Mouse (Mus musculus) heart, embryonic 11.5 days (tissue): ENCODE measurements around the gene Gm10717. TPM values are rescaled to one million over a fixed set of nuclear protein-coding genes. Genes with fewer than 3 reads are reported as not detected.
"Not testable (repeated sequence)": the region's sequence is repeated elsewhere in the genome, so short reads cannot be mapped to it uniquely, and the experiment has no call there.

Experiments used
- ATAC-seq: fragments of 200-750 bp; cut with Nextera tagmentation; replicated peaks from 2 replicates; pipeline ENCODE4 v1.8.0; 2017; ENCODE audit warnings: moderate library complexity; ENCODE audit not compliant: insufficient number of reproducible peaks, low FRiP score, low TSS enrichment
- H3K27ac ChIP-seq: fragments of 300-500 bp; sonication (generic); 2 replicates; pipeline ENCODE4 v1.5.1; 2014; ENCODE audit warnings: mild to moderate bottlenecking, low read depth, low read length
- H3K27me3 ChIP-seq: fragments of 300-500 bp; sonication (generic); 2 replicates; pipeline ENCODE4 v1.6.1; 2014; ENCODE audit warnings: mild to moderate bottlenecking, low read length, mixed read lengths; ENCODE audit not compliant: control insufficient read depth, insufficient read depth
- H3K36me3 ChIP-seq: fragments of 300-500 bp; sonication (generic); 2 replicates; pipeline ENCODE4 v1.6.1; 2014; ENCODE audit warnings: mild to moderate bottlenecking, low read length, moderate library complexity, mixed read lengths; ENCODE audit not compliant: control insufficient read depth, insufficient read depth
- H3K4me1 ChIP-seq: fragments of 300-500 bp; sonication (generic); 2 replicates; pipeline ENCODE4 v1.6.1; 2014; ENCODE audit warnings: low read length; ENCODE audit not compliant: control insufficient read depth, insufficient read depth
- H3K4me2 ChIP-seq: fragments of 300-500 bp; sonication (generic); 2 replicates; pipeline ENCODE4 v1.6.1; 2014; ENCODE audit warnings: mild to moderate bottlenecking, moderate library complexity
- H3K4me3 ChIP-seq: fragments of 300-500 bp; sonication (generic); 2 replicates; pipeline ENCODE4 v1.5.1; 2014; ENCODE audit warnings: low read depth, low read length
- H3K9ac ChIP-seq: fragments of 300-500 bp; sonication (generic); 2 replicates; pipeline ENCODE4 v1.6.1; 2014; ENCODE audit warnings: mild to moderate bottlenecking, low read depth, low read length, moderate library complexity
- H3K9me3 ChIP-seq: fragments of 300-500 bp; sonication (generic); replicated peaks from 2 replicates; pipeline ENCODE4 v1.6.1; 2016; ENCODE audit warnings: low read length; ENCODE audit not compliant: control insufficient read depth
- WGBS: fragments of 180-500 bp; shearing (Covaris S2); extraction: QIAGEN DNeasy Blood & Tissue Kit; methylation state at CpG from one replicate; pipeline ENCODE4 v1.1.7; 2014; ENCODE audit not compliant: insufficient replicate concordance; 5-methylcytosine and 5-hydroxymethylcytosine counted together
- polyA plus RNA-seq: library from polyadenylated mRNA; unstranded; fragments of >200 nt; fragmentation: Nextera tagmentation; extraction: Ambion mirVana; gene quantifications from 2 replicates; pipeline ENCODE4 v1.2.1, GENCODE M21; 2014

Gene Gm10717
- polyA plus RNA-seq, 1 experiment from 2014 or later, result not detected

GRCm38 (mm10) chr9:3009331-3009730 is 15.9 kb upstream of the Gm10717 start:
- H3K9me3 ChIP-seq, H3K36me3 ChIP-seq, H3K4me3 ChIP-seq, H3K9ac ChIP-seq, H3K27me3 ChIP-seq, H3K4me2 ChIP-seq, H3K4me1 ChIP-seq, H3K27ac ChIP-seq: not testable (repeated sequence)
- WGBS, result no CpG with 5 or more reads among the region's 5 CpGs
- peak; percentile 55 for ATAC-seq

DNA sequence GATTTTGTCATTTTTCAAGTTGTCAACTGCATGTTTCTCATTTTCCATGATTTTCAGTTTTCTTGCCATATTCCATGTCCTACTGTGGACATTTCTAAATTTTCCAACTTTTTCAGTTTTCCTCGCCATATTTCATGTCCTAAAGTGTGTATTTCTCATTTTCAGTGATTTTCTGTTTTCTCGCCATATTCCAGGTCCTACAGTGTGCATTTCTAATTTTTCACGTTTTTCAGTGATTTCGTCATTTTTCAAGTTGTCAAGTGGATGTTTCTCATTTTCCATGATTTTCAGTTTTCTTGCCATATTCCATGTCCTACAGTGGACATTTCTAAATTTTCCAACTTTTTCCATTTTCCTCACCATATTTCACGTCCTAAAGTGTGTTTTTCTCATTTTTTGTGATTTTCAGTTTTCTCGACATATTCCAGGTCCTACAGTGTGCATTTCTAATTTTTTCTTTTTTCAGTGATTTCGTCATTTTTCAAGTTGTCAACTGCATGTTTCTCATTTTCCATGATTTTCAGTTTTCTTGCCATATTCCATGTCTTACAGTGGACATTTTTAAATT is 13.1 kb upstream of the Gm10717 start:
- not testable (repeated sequence) for H3K27me3 ChIP-seq, H3K36me3 ChIP-seq, H3K4me1 ChIP-seq, H3K27ac ChIP-seq, H3K9me3 ChIP-seq, H3K4me2 ChIP-seq, H3K9ac ChIP-seq, H3K4me3 ChIP-seq
- WGBS, result 86% methylated on average over 2 of the region's 7 CpGs
- ATAC-seq, result 0 out of 2 replicates have a peak, but pooled peaks have one; percentile 8

- not testable (repeated sequence) for H3K36me3 ChIP-seq, H3K9ac ChIP-seq, H3K9me3 ChIP-seq, H3K4me3 ChIP-seq, H3K4me2 ChIP-seq, H3K27ac ChIP-seq, H3K27me3 ChIP-seq, H3K4me1 ChIP-seq
- ATAC-seq, result peak; percentile 56; the same call in 1 of the 2 replicates
- WGBS, result no CpG with 5 or more reads among the region's 11 CpGs
These were observed 12.4 kb upstream of the Gm10717 start, which contains the start of gene Gm10721 for GRCm38 (mm10) chr9:3012733-3013279. Gene Gm10721, plus strand, starts transcription at chr9:3013140.

- WGBS, result 55% methylated on average over 4 of the region's 9 CpGs
- H3K27me3 ChIP-seq, H3K27ac ChIP-seq, H3K4me1 ChIP-seq, H3K4me2 ChIP-seq, H3K9ac ChIP-seq, H3K36me3 ChIP-seq, ATAC-seq, H3K9me3 ChIP-seq, H3K4me3 ChIP-seq: not testable (repeated sequence)
These were observed 9.9 kb upstream of the Gm10717 start, which contains the start of gene Gm10720 for GRCm38 (mm10) chr9:3015354-3015753. Gene Gm10720, plus strand, starts transcription at chr9:3015654.

- ATAC-seq, H3K9ac ChIP-seq, H3K4me3 ChIP-seq, H3K27me3 ChIP-seq, H3K27ac ChIP-seq, H3K4me2 ChIP-seq, H3K36me3 ChIP-seq, H3K9me3 ChIP-seq, H3K4me1 ChIP-seq: not testable (repeated sequence)
- WGBS, result 64% methylated on average over 4 of the region's 6 CpGs
These were observed 9.3 kb upstream of the Gm10717 start for GRCm38 (mm10) chr9:3015896-3016295.

GRCm38 (mm10) chr9:3017108-3017507 is 8.1 kb upstream of the Gm10717 start, which contains the start of gene Gm10719:
Gene Gm10719, plus strand, starts transcription at chr9:3017408.
- H3K27me3 ChIP-seq, H3K9me3 ChIP-seq, H3K9ac ChIP-seq, H3K4me1 ChIP-seq, H3K4me2 ChIP-seq, H3K4me3 ChIP-seq, H3K27ac ChIP-seq, ATAC-seq, H3K36me3 ChIP-seq: not testable (repeated sequence)
- no CpG with 5 or more reads among the region's 9 CpGs for WGBS

- WGBS, result 65% methylated on average over 9 of the region's 9 CpGs
- not testable (repeated sequence) for ATAC-seq, H3K4me2 ChIP-seq, H3K4me1 ChIP-seq, H3K9me3 ChIP-seq, H3K9ac ChIP-seq, H3K27me3 ChIP-seq, H3K4me3 ChIP-seq, H3K27ac ChIP-seq, H3K36me3 ChIP-seq
These were observed 6.3 kb upstream of the Gm10717 start for GRCm38 (mm10) chr9:3018944-3019343.

DNA sequence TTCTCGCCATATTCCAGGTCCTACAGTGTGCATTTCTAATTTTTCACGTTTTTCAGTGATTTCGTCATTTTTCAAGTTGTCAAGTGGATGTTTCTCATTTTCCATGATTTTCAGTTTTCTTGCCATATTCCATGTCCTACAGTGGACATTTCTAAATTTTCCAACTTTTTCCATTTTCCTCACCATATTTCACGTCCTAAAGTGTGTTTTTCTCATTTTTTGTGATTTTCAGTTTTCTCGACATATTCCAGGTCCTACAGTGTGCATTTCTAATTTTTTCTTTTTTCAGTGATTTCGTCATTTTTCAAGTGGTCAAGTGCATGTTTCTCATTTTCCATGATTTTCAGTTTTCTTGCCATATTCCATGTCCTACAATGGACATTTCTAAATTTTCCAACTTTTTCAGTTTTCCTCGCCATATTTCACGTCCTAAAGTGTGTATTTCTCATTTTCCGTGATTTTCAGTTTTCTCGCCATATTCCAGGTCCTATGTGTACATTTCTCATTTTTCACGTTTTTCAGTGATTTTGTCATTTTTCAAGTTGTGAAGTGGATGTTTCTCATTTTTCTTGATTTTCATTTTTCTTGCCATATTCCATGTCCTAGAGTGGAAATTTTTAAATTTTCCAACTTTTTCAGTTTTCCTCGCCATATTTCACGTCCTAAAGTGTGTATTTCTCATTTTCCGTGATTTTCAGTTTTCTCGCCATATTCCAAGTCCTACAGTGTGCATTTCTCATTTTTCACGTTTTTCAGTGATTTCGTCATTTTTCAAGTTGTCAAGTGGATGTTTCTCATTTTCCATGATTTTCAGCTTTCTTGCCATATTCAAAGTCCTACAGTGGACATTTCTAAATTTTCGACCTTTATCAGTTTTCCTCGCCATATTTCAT is 5.1 kb upstream of the Gm10717 start:
- peak; percentile 70 for ATAC-seq
- WGBS, result 70% methylated on average over 11 of the region's 19 CpGs
- H3K4me3 ChIP-seq, H3K4me2 ChIP-seq, H3K27ac ChIP-seq, H3K4me1 ChIP-seq, H3K36me3 ChIP-seq, H3K9ac ChIP-seq, H3K27me3 ChIP-seq, H3K9me3 ChIP-seq: not testable (repeated sequence)
